Mouse (Mus musculus): ENCODE measurements at regions not wholly inside any gene's neighbourhood (a gene's known extent, or its start where the extent isn't known, plus 50 kb on each side); places are given as distances from the start of the nearest gene placed in this dataset.
"Not testable (repeated sequence)": the region's sequence is repeated elsewhere in the genome, so short reads cannot be mapped to it uniquely, and the experiment has no call there.

DNA sequence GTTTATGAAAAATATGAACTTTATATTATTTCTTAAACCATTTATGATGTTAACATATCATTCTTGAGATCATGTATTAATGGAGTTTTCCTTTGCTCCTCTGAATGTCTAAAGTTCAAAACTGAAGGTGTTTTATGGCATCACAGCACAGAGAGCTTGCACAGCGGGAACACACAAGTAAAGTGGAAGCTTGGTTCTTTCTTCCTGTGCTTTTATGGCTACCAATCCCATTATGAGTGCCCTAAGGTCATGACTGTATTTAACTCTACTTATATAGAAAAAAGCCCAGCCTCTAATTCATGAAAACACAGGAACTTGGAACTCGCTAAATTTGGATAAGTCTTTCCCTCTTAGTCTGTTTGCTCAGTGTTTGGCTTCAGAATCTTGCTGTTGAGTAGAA, 417.3 kb upstream of the Adamts5 start:
- DNase-seq, result no peak

DNA sequence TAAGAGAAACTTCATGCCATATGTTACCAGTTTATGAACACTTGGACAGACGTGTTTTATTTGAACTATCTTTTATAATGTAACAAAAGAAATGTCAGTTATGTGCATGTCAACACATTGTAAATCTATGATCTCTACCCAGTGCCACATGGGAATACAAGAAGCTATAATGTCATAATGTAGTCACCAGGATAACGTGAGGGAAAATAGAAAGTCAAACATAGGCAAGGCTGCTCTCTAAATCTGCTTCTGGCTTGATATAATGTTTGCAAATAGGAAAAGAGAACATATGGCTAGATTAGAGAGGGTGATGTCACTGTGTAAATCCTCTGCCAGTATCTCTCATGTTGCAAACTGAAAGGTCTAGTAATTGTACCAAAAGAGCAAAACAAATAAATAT, 408.1 kb upstream of the Adamts5 start:
- peak; percentile 62 for DNase-seq

DNA sequence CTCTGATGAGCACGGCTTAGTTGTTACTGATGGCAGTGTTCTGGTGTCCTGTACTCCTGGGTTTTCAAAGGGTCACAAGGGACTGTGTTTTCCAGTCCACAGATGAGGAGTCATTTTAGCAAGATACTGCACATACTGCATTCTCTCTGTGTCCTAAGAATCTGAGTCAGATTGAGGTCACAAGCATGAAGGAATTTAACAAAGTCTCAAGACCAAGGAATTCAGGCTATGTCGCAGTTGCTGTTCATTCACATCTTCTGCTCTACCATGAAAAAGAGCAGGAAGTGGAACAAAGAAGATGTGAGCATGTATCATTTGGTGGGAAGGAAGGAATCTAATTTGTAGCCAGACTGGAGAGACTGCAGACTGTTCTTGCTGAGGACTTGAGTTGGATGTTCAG, 402.2 kb upstream of the Adamts5 start:
- no peak for DNase-seq

DNA sequence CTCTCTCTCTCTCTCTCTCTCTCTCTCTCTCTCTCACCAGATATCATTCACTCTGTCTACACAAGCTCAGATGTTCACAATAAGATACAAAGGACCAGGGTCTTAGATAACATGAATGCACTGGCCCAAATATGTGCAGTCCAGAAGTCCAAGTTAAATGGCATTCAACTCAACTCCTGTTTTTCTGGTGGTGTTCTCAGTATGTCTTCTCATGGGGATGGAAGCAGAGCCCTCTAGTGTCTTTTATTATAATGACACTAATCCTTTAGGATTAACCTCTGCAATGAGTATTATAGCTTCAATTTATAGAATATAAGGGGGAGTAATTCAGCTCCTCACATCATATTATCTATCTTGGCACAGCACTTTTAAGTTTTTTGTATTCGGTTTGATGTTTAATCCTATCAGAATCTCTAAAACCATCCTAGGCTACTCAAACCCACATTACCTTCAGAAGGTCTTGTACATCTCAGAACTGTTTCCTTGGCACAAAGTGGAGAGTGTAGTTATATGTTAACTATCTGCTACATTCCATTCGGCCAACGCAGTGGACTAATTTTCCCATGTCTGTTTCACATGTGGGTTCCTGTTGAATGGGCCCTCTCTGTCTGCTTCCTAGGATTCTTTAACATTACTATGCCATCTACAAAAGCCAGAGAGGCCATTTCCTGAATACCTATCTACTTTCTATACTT, 401.0 kb upstream of the Adamts5 start:
- DNase-seq, result no peak

DNA sequence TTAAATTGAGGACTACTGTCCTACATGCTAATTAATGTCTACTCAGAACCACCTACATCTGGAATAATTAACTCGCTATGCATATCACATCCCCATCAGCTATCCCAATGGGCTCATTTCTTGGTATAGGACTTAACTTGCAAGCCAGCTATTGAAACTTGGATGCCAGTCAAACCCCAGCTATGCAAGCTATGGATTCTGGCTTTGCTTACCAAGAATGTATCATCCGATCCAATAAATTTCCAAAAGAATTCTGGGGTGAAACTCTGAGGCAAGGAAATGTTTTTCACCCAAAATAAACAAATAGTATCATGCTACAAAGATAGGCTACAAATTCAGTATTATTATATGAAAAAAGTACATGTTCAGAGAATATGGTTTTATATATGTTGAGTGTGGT, 392.8 kb upstream of the Adamts5 start:
- no peak for DNase-seq

DNA sequence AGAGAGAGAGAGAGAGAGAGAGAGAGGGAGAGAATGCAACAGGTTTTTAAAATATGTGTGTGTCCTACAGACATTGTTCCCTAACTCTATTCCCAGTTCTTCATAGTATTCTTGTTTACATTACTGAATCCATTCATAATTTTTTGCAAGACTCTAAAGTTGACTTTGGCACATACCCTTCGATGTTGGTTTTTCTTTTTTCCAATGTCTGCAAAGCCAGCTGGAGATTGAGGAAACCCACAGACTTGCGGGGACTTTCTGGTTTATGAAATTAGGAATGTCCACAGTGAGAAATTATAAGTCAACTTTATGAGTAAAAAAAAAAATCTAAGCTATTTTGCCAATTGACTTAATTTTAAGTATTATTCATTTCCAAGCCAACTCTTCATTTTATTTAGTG, 379.7 kb upstream of the Adamts5 start:
- DNase-seq, result no peak

DNA sequence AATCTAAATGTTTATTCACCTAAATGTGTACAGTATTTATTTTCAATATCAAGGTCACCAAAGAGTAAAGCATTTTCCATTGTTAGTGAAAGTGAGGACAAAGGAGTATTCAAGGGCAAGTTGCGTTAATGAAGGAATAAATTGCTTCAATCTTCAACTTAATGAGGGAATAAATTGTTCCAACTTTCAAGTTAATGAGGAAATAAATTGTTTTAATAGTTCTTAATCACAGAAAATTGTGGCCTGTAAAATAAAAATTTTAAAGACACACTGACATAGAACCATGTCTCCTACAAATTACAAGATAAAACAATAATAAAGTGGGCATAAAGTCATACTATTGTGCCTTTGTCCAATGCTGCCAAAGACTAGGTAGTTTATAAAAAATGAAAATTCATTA, 375.4 kb upstream of the Adamts5 start:
- DNase-seq, result no peak

DNA sequence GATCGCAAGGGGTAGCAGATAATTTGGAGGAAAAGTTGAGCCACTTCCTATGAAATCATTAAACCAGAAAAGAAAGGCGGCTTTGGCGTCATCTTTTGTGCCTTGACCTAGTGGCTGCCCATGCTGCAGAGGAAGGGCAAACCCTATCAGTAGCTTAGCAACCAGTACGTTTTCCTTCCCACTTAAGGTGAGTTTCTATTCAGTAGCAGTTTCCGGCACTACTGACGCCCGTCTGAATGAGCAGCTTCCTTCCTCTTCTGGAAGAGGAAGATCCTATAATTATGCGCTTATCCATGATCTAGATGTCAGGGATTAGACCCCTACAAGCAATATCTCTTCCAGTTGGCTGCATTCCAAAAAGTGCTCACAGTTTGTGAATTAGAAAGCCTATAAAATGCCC, 360.0 kb upstream of the Adamts5 start:
- DNase-seq, result no peak

DNA sequence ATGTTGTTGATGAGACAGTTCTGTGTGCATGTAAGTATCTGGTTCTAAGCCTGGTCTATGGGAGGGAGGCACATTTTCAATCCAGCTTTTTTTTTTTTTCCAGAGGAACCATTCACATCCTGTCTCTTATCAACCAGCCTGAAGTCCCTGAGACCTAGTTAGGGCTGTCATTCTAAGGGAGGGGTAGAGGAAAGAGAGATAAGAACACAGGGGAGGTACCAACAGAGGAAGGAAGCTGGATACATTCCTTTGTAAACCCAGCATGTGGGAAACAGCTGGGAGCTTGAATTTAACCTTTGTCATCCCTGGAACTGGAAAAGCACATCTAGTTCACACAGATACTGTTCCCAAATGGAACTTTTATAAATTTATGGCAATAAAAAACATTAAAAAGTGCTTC, 351.0 kb upstream of the Adamts5 start:
- DNase-seq, result no peak

DNA sequence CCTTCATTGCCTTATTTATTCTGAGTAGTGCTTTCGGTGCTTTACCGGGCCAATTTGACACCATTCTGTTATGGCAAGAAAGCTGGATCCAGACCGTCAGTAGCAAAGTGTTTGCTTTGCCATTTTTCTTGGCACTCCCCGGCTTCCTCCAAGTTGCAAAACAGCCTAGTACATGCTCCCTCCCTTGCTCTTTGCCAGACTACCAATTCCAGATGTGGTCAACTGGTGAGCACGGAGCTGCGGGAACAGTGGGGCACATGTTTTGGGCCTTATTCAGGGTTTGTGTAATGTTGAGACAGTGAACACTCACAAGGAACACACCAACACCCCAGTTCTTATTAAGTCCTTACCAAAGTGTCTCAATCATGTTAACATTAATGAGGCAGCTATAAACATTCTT, 348.4 kb upstream of the Adamts5 start:
- DNase-seq, result no peak

DNA sequence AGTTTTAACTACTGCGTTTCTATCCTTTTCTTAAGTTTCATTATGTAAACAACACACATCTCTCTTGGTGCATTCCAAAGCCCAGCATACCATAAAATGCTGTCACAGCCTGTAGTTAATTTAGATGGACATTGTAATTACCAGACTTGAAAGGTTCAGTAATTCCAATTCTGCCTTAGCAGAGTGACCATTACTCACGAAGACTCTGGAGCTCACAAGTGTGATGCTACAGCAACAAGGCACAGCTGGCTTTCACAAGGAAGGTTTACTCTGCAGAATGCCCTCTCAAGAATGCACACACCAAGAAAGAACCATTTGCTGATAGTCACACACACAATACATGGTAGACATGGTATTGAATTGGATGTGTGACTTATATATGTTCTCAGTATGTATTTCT, 342.6 kb upstream of the Adamts5 start:
- no peak for DNase-seq

DNA sequence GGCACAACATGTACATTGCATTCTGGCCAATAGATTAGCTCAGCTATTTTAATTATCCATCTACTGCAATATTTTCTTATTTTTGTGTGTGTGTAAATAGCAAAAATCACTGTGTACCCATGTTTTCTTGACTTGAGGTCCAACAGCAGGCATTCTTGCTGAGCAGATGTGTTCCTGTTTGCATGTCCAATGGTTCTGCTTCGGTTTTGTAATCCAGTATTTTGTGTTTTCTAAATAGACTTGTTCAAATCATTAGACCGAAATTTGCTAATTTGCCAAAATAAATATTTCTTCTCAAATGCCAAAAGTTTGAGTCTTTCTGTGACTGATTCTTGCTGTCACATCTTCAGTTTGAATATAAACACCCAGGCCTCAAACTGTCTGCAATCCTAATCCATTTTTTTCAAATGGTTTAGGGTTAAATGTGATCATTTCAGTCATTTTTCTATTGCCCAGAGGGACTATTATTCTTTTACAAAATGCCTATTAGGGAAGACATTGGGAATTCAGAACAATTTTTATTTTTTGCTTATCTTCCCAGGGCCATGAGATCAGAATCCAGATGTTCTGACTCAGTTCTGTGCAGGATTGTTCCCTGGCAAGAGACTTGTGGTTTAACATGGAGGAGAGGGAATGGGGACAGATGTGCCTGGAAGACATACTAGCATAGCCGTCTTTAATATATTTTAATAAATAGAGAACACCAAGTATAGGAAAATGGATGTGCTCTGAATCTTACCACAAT, 341.3 kb upstream of the Adamts5 start:
- no peak for DNase-seq

DNA sequence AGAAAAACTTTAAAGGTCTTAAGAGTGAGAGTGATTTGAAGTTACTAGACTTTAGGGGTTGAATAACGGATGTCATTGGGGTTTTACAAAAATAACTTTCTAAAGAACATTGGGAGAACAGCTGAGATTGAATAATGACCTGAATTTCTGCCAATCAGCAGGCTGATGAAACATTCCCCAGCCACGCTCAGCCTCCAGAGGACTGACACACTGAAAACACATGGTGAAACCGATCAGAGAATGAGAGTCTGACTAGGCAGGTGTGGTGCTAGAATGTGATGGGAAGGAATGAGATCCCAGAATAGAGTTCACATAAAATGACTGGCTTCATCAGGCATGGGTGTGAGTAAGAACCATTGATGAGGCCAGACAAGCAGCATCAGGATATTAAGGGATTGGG, 321.4 kb upstream of the Adamts5 start:
- no peak for DNase-seq

DNA sequence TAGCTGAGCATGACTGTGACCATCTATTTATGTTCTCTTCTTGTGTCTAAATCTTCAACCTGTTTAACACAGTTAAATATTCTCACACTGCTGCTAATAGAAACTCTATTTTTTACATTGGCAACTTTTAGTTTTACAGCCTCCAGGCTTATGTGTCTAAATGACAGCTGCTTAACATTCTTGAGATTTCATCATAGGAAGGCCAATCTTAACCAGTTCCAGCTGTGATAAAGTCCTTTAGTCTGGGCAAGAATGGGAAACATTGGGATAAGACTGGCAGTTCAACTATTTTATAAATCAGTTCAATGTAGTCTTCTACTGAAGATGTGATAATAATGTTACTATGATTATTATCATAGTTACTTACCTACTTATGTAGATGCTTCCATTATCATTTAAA, 308.9 kb upstream of the Adamts5 start:
- DNase-seq, result no peak

DNA sequence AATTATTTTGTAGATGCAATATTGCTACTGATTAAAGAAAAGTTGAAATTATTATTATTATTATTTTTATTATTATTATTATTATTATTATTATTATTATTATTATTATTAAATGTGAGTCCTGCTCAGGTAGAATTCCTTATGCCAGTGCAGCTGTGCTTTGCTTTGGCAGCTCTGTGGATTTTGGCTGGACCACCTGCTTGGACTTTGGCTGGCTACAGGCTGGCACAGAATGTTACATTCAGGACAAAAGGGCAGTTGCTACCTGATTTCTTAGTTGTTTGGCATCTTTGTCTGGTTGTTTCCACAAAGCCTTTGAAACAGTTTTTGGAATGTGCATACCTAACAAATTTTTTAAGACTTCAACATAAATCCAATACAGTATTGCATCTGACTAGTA, 307.7 kb upstream of the Adamts5 start:
- no peak for DNase-seq

DNA sequence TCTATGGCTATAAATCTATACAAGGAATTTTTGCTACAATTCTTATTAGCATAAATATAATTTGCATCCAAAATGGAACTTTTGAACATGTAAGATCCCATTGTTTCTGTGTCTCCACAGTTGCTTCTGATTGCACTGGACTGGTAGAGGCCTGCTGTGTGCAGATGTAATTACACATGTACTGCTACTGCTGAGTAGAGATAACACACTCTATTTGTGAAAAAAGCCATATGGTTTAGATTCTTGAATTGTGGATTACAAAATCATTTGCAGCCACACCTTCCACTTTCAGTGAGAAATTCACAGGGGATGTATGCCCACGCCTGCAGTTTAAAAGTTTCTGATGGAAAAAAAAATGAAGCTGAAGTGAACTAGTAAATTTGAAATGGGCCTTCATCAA, 288.2 kb upstream of the Adamts5 start:
- DNase-seq, result no peak

DNA sequence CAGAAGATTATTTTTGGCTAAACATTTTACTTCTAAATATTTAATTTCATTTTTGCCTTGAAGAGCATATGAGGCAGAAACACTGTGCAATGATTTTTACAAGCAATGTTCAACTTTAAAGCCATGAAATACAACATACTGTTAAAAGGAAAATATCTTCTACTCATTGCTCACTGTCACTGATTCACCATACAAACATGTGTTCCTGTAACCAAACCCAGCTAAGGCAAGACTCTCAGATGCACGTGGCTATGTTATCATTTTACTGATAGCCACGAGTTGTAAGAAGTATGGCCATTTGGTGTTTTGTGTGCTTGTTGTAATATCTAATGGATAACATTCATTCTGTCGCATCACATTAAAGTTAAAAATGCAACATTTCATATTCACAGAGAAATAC, 287.3 kb upstream of the Adamts5 start:
- DNase-seq, result no peak

DNA sequence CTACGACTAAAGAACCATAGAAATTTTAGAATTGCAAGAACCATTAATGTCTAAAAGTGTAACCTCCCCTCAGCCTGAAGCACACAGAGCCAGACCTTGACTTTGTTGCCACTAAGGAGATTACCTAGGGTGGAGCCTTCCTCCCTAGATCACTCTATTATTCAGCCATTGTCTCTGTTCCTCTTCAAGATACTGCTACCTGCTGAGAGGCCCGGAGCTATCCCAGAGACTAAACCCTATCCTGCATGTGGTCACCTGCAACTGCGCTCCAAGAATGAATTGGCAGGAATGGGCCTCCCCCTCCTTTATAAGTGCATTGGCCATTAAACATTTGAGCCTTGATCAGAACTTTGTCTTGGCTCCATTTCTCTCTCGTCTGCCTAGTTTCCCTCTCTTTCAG, 286.0 kb upstream of the Adamts5 start:
- not testable (repeated sequence) for DNase-seq

DNA sequence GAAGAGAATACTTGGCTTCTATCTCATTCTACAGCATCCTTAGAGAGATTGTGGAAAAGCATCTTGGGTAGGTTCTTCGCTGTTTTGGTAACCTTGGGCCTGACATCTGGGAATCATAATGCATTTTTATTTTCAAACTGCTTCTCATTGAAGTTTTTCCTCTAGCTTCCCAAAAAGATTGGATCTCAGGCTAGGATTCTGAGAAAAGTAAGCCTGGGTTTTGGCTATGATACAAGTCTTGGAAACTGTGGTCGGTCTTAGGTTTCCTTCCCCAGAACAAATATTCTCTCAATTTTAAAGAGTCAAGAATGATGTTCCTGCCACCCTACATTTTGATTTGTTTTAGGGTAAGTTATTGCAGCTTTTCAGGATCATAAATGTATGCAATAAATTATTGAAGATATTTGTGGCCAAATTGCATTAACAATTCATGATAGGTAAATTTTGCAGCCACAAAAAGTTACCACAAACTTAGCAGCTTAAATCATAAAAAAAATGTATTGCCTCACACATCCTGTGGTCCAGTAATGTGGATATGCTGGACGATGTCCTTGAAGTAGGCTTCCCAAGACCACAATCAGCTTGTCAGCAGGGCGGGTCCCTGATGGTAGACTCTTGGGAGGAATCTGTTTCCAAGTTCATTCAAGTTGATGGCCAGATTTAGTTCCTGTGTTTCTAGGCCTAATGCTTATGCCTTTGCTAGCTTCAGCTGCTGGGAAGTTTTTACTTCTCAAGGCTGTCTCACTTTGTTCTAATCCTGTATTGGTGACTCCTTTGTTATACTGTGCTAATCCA, 257.6 kb upstream of the Adamts5 start:
- DNase-seq, result no peak

DNA sequence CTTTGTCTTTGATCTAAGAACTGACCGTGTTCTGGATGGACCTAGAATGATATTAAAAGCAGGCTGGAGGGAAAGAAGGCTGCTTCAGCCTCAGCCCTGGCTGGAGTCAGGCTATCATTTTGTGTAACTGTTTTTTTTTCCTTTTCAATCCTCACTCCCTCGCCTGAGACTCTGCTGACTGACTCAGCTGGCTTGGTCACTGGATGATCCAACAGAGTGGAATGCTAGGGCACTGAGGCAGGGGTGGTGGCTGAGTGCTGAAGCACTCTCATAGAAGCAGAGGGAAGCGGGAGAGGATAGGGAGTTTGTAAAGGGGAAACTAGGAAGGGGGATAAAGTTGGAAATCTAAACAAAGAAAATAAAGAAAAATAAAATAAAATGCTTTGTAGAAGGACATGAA, 236.5 kb upstream of the Adamts5 start:
- no peak for DNase-seq

DNA sequence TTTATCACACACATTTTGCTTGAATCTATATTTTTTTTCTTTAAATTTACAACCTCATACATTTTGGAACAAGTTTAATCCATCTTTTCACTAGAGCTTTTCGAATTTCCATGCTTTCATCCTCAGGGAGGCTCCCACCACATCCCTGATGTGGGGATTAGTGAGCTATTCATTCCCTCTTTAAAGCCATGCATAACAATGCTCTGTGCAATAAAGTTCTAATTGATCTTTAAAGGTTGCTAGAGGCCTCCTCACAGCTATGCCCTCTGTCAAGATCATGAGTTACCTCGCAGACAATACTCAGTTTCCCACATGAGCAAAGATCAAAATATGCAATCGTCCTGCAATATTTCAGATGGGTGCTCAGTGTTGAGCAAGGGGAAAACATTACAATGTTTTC, 234.5 kb upstream of the Adamts5 start:
- no peak for DNase-seq

DNA sequence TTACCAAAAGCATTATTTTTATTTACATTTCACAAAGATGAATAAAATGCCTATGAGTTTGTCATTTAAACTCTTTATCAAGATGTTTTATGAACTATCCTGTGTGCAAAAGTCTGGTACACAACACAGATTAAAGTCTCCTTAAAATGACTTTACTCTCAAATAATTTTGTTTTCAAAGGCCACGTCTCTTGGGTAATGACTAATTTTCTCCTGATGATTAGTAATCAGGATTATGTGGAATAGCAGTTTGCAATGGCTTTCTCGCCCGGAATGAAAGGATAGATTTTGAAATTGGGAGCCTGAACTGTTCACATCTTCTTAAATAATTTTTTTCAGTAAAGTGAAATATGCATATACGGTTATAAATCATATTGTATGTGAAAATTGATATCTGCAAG, 225.8 kb upstream of the Adamts5 start:
- DNase-seq, result no peak

DNA sequence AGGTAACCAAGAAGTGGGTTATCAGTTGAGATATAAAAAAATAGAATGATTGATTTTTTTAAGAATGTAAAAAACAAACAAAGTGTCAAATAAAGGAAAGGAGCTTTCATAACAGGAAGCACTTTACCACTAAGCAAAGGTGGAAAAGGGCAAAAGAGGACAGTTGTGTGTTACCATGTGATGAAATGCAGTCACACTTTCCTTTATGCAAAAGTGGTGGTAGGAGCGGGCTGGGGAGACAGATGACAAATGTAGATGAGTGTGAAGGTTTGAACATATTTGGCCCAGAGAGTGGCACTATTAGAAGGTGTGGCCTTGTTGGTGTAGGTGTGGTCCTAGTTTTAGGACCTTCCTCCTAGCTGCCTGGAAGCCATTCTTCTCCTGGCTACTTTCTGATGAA, 222.6 kb upstream of the Adamts5 start:
- DNase-seq, result no peak

DNA sequence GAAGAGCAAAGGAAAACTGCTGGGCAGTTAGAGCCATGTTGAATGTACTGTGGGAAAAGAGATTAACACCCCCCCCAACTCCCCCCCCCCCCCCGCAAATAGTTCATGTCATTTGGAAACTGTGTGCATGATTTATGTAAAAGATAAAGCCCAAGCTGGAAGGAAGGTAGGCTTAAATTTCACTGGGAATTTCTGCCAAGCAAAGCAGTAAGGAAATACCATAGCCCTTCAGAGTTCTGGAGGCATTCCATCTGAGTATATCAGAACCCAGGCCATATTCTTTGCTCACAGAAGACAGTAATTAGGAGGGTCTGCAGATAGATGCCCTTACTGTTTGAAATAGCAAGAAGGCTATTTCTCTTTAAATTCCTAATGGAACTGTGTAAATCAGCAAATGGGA, 221.3 kb upstream of the Adamts5 start:
- DNase-seq, result no peak

All from cerebellum, adult 9-10 months (tissue).